Mouse (Mus musculus) spleen, postnatal 36 days (tissue): ENCODE measurements around the gene Rrp7a.

Source experiments
- DNase-seq, 2 experiments: peaks; one replicate each; pipeline ENCODE4 v3.0.0; 2022; ENCODE audit warnings: low spot score in 2 of 2, mixed read lengths in 1 of 2

The Rrp7a gene

DNA sequence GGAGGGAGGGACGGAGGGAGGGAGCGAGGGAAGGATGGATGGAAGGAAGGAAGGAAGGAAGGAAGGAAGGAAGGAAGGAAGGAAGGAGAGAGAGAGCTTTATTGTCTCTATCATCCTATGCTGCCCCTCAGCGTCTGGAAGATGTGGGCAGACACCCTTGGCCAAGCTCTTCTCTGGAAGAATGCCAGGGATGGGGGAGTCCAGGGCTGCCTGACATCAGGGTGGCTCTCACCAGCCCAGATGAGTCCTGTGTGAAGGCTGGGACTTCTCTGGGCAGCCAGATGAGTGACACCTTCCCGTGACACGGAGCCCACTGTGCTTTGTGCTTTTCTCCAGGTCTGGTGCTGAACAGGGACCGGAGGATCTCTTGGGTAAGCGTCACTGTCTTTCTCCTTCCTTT lies 10.7 kb downstream of the Rrp7a start:
- DNase-seq, result no peak

DNA sequence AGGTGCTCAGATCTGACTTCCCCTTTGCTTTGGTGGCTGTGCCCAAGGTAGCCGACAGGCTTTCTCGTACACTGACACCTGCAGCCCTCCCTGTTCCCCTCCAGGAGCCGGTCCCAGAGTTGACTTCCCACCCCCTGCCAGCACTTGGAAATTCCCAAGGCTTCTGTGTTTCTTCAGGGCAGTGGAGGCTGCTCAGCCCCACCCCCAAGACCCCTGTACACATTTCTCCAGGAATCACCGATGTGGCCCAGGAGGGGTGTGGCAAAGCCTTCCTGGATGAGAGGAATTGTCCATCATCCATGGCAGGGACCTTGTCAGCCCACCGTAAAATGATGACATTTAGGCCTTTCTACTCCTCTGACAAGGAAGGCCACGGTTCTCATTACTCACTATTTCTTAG lies 11.3 kb downstream of the Rrp7a start:
- no peak for DNase-seq

DNA sequence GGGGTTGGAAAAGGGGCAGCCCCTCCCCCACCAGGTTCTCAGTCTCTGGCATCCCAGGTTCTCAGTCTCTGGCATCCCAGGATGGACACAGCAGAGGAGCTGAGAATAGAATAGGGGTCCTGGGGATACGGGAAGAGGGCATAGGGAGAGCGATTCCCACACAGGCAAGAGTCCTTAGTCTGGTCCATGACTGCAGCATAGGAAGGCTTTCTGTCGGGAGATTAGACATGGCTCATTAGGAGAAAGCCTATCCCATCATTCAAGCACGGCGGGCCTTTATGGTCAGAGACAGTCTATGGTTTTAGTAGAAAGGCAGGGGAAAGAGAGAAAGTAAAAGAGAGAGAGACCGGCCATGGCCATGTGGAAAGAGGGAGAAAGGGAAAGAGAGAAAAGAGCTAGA lies 14.8 kb downstream of the Rrp7a start:
- no peak for DNase-seq

DNA sequence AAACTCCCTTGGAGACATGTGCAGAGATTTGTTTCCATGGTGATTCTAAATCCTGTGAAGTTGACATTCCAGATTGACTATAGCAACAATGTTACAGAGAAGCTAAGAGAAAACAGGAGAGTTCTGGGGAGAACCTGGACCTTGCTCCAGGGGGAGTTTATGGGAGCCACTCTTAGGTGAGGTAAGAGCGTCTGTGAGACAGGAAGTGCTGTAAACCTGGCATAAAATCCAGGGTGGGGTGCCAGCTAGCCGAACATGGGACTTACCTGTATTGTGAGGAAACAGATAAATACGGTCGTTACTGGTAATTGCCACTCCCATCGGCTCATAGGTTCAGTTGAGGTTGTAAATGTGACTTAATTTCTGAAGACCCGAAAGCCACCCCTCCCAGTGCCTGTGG lies 16.2 kb downstream of the Rrp7a start:
- DNase-seq, result no peak

DNA sequence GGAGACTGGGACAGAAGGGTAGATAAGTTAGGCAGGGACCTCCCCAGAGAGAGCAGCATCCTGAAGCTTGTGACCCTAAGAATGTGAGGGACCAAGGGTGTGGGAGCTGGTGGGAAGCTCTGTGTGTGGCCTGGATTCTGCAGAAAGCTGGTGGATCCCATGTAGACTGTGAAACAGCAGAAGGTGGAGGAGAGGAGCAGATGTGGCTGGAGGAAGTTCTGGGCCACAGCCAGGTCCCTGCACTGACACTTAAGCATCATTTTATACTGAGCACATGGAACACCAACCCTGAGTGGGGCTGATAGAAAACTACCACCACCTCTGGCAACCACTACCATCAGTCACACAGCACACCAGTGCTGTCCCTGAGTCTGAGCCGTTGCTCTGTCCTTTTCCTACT lies 19.5 kb downstream of the Rrp7a start:
- no peak for DNase-seq

DNA sequence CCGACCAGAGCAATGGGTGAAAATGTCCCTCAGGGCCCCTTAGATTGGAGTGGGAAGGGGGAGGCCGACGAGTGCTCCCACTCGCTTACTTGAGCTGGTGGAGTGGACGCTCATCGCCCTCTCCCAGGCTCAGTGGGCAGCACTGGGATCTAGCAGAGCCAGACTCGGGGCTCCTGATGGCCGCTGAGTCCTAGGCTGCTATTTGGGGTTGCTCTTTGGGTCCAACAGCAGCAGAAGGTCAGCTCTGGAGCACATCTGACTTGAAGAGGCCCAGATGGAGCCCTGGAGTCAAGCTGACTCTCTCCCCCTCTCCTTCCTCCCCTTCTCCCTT lies 22.3 kb downstream of the Rrp7a start:
- DNase-seq, result no peak

DNA sequence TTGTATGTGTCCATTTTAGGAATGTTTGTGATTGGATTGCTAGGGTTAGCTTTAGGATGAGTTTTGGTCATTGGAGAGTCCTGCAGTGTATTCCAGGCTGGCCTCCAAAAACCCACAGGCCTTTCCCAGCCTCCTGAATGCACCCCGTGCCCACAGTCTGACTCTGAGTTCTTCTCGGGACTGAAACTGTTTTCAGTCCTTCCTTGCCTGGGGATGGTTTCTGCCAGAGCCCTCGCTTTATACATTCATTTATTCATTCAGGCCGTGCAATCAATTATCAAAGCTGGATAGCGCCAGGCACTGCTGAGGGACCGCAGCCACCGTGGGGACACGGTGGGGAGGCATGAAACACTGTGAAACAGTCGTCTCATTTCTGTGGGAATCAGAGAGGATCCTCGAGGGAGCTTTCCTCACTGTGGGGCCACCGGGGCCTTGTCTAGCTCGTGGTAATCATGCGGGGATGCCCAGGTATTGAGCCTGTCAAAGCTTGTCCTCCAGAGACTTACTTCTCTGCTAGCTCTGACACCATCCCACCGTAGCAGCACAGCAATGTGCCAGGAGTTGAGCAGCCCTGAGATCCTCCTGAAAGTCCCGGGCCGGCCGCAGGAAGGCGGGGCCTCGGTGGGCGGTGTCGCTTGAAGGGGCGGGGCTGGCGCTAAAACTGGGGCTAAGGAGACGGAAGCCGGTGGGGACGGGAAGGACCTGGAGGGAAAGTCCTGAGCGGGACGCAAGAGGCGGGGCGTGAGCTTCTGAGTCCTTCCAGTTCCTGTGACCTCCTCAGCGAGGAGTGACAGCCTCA lies 22.9 kb downstream of the Rrp7a start:
- DNase-seq, result peak; percentile 91 to 95

DNA sequence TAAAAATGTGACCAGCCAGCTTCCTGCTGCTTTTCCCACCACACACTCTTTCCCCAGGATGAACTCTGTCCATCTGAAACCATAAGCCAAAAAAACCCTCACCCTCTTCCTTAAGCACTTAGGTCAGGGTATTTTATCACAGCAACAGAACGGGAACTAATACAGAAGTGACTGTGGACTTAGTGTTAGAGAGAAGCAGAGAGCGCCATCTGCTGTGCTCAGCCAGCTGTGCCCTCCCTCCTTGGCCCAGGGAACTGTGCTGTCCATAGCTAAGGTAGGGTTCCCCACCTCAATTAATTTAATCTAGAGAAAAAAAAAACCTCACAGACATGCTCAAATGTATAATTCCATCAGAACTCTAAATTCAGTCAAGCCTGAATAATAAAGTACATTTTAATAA lies 26.7 kb downstream of the Rrp7a start:
- peak in 1 of 2 experiments; percentile 12 for DNase-seq

DNA sequence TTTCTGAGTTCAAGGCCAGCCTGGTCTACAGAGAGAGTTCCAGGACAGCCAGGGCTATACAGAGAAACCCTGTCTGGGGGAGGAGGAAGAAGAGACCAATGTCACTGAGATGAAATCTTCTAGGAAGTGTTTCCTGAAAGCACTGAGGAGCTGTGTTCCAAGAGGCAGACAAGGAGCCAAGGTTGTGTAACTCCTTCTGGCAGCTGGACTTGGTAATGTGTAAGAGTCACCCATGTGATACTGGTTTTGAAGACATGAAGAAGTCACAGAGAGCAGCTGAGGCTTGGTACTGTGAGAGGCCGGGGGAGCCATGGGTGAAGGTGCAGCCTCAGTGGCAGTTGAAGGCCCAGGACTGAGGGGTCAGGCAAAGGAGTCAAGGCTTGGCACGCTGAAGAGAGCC lies 28.9 kb downstream of the Rrp7a start:
- DNase-seq, result no peak

DNA sequence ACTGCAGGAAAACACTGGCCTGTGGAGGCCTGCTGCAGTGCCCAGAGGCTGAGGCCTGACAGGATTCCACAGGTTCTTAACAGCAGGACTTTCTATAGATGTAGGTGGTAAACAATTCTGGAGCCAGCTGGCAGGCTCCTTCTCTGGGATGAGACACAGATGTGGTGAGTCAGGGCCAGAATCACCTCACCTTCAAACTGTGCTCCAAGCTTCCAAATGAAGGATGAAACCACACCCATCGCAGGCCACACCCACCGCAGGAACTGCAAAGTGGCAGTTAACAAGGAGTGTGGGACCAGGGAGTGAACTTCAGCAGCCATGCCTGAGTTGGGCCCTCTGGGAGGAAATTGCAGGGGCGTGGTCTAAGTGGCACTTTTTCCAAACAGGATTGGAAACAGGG lies 31.7 kb downstream of the Rrp7a start:
- DNase-seq, result no peak

DNA sequence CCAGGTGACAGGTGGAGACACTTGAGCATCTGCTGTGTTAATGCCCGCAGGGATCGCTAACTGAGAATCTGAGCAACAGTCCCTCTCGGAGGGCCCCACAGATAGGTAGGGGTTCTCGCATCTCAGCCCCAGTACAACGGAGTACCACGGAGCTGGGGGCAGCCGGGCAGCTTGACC lies 33.3 kb downstream of the Rrp7a start, which contains the start of gene Serhl:
Gene Serhl, plus strand, starts transcription at position 78 of the 177 bp plus-strand sequence.
- DNase-seq, result no peak

DNA sequence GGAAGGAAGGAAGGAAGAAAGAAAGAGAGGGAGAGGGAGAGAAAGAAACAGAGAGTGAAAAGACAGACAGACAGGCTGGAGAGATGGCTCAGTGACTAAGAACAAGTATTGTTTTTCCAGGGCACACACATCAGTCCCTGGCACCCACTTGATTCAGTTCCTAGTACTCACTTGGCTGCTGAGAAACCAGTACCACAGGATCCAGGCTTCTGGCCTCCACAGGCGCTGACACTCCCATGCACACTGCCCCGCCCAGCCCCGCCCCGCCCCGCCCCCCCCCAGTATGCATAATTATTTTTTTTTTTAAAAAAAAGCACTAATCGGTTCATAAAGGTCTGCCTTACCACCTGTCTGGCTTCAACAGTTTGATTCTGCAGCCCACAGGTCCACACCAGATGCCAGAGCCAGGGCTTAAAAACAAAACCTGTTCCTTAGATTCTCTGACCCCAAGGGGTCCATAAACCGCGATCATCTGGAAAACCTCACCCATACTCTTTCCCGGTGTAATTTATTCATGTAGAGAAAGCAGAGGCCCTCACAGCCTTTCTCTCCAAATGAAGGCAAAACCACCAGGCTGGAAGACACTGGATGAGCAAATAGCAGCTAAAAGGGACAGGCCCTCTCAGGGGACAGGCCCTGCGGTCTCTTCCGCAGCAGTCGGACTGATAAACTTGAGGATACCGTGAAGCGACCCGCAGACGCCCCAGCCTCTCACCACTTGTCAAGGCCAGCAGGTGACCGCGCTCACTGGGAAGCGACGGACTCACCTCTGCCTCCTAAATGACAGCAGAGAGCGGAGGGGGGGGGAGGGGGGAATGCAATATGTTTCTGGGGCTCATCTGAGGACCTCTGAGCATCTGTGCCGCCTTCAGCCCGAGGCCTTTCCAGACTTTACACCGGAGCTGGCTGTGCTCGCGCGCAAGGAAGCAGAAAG lies 33.8 kb downstream of the Rrp7a start:
- DNase-seq, result no peak

DNA sequence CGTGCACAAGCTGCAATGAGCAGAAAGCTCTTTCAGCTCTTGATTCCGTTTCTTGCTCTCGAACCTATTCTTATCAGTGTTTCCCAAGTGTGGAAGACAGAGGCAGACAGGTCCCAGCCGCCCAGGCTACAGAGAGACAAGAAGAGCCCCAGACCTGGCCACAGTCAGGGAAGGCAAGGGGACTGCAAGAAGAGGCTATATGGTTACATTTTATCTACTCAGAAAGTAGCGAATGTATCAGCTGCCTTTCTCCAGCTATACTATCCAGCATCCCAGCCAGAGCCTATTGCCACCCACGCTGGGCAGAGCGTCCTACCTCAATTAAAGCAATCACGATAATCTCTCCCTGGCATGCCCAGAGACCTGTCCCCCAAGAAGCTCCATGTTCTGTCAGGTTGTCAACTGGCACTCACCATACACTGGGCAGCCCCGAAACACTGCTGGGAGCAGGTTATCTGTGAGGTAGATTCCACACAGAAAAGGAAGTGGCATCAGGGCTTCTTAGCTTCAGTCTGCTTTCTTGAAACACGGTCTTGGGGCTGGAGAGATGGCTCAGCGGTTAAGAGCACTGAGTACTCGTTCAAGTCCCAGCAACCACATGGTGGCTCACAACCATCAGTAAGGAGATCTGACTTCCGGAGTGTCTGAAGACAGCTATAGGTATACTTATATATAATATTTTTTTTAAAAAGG lies 35.8 kb downstream of the Rrp7a start:
- no peak for DNase-seq

DNA sequence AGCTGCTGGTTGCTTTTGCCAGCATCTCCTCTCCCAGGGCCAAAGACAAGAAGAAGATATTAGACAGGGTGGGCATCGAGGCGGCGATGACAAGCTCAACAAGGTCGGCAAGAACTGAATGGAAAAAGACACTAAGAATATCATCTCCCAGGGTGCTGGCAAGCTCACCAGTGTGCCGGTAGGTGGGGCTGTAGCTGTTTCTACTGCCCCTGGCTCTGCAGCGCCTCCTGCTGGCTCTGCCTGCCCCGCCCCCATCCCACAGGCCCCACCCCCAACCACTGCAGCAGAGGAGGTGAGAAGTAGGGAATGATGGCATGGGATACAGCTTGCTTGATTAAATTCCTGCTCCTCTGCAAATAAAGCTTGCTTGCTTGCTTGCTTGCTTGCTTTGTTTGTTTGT lies 36.7 kb downstream of the Rrp7a start:
- DNase-seq, result peak; percentile 16 to 37

DNA sequence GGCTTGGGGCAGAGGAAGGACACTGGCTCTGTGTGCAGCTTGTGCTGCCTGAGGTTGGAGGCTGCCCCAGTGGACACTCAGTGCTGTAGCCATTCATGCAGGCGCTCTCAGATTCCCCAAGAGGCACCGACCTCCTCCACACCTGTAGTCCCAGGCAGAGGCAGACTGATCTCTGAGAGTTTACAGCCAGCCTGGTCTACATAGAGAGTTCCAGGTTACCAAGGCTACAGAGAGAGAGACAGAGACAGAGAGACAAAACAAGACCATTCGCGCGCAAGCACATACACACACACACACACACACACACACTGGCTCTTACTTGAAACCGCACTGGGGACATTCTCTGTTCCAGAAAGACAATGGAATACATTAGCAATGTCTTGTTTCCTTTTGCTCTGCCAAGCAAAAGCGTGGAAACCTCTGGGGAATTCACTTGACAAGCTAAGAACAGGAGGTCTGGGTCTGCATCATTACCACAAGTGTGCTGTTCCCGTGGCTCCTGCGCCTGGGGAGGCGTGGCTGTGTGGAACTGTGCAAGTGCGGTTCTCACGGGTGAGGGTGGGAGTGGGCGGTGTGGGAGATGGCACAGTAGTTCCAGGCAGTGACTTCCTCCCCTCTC lies 38.5 kb downstream of the Rrp7a start:
- DNase-seq, result no peak

DNA sequence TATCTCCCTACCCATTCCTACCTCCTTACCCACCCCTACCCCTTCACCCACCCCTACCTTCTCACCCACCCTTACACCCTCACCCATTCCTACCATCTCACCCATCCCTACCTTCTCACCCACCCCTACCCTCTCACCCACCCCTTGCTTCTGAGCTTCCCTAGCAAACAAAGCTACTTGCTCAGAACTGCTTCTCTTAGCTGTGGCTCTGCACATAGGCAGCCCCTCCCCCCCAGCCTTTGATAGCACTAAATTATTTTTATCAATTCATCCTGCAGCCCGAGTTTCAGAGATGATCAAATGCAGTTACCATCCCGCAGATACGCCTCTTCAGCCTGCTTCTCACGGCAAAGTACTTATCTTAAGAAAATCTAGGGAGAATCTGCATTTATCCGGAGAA lies 39.1 kb downstream of the Rrp7a start:
- no peak for DNase-seq

DNA sequence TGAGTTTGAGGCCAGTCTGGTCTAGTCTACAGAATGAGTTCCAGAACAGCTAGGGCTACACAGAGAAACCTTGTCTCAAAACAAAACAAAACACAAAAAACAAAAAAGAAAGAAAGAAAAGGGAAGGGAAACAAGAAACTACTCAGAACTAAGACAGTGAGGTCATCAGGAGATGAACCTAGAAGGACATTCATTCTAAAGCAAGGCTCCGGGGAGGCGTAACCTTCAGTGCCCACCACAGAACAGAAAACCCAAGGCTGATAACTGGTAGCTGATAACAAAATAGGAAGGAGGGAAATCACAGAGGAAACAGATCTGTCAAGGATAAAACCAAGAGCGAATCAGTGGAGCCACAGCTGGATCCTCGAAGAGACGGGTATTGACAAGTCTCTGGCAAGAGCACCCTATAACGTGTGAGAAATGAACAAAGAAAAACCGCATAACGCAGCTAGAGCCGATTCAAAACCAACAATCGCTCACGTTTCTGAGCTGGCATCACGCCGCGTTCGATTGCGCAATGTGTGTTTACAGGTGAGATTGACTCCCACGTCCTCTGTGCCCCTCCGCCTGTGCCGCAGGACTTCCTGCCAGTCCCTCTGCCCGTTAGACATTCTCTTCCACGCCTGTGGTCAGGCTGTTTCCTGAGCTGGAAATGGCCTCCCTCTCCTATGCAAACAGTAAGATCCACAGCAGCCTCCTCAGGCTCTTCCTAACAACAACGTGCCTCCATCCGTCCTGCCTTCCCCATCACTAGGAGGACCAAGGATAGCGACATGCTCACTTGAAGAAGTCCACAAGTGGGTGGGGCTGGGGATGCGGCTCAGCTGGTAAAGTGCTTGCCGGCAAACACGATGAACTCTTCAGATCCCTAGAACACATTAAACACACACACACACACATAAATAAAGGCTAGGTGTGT lies 46.7 kb downstream of the Rrp7a start:
- no peak for DNase-seq

DNA sequence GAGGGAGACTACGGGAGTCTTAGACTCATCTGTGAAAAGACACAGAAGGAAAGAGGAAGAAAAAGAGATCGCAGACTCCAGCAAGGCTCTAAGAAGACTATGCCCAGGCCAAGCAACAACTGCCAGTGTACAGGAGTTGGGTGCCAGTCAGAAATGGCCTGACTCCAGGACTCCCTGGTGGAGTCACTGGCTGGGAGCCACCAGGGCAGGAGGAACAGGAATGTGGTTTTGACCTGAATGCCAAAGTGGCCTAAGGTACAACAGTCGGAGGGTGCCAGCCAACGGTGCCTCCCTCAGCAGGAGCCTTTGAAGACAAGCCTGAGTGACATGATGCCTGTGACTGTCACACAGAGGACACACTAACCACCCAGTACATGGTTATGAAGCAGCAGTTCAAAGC lies 48.4 kb downstream of the Rrp7a start:
- DNase-seq, result no peak

DNA sequence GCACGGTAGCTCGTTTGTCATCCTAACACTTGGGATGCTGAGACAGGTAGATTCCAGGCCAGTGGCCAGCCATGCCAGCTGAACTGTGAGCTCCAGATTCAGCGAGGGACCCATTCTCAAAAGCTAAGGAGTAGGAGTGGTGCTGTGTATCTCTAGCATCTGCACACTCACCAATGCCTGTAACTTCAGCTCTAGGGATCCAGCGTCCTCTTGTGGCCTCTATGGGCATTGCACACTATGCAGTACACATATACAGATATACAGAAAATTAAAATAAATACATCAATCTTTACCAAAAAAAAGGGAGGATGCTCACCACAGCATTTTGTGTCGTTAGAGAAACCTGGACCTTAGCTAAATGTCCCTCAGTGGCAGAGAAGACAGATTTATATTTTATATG lies 50.8 kb downstream of the Rrp7a start:
- DNase-seq, result no peak

DNA sequence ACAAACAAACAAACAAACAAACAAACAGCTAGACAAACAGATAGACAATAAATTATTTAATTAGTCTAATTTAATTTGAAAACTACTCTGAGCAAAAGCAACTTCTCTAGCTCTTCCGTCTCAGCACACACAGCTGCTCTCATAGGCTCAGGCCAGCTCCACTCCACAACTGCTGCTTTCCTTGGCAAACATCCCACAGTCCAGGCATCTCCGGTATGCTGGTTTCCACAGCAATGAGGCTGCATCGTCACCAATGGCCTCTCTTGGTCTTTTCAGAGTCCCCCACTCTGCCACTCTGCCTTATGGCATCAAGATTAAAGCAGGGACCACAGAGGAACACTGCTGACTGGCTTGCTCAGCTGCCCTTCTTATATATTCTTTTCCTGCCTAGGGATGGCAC lies 51.7 kb downstream of the Rrp7a start:
- peak in 1 of 2 experiments; percentile 8 for DNase-seq

DNA sequence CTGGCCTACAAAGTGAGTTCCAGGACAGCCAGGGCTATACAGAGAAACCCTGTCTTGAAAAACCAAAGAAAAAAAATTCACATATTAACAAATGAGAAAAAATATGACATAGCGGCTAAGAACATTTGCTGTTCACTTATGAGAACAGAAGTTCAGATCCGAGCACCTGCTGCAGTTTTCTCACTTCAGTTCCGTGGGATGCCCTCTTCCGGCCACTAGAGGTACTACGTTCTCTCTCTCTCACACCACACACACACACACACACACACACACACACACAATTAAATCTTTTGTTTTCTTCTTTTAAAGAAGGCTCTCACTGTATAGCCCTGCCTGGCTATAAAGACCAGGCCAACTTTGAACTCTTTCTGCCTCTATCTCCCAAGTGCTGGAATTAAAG lies 54.3 kb downstream of the Rrp7a start:
- no peak for DNase-seq
